Mouse (Mus musculus): Measurements from ENCODE around the gene Olfr1367. TPM values are rescaled to one million over a fixed set of nuclear protein-coding genes. Genes with fewer than 3 reads are reported as not detected.
"Not testable (repeated sequence)": the region's sequence is repeated elsewhere in the genome, so short reads cannot be mapped to it uniquely, and the experiment has no call there.

The Olfr1367 gene
- polyA plus RNA-seq, 1 experiment from 2014 or later: not detected

- H3K27me3 ChIP-seq (ENCODE audit: control insufficient read depth, insufficient read depth, low read depth, low read length): no peaks in the 10 kb centered on the region
- H3K4me2 ChIP-seq (ENCODE audit: low read depth, low read length): no peak overlapping the region
- ATAC-seq (ENCODE audit: low read depth): no peak
- WGBS (ENCODE audit: insufficient replicate concordance): 59% methylated on average over 6 of the region's 6 CpGs
- no peak overlapping the region for H3K4me3 ChIP-seq (ENCODE audit: low read depth, low read length)
- no peaks in the 10 kb centered on the region; the same call in 1 of the 2 replicates for H3K36me3 ChIP-seq (ENCODE audit: control insufficient read depth, insufficient read depth)
- peaks cover 7% of the 10 kb centered on the region for H3K4me1 ChIP-seq (ENCODE audit: control insufficient read depth, low read depth, low read length)
- no peak overlapping the region for H3K9ac ChIP-seq (ENCODE audit: low read depth, low read length)
- H3K9me3 ChIP-seq (replicated peaks; ENCODE audit: control insufficient read depth, low read length): no peaks in the 10 kb centered on the region
- H3K27ac ChIP-seq (ENCODE audit: low read length): no peak overlapping the region
These were observed 19.9 kb downstream of the Olfr1367 start for GRCm38 (mm10) chr13:21366635-21367034.

GRCm38 (mm10) chr13:21372700-21373099, 26.0 kb downstream of the Olfr1367 start:
- no peak overlapping the region for H3K4me3 ChIP-seq (ENCODE audit: low read depth, low read length)
- H3K36me3 ChIP-seq (ENCODE audit: control insufficient read depth, insufficient read depth): no peaks in the 10 kb centered on the region; the same call in 1 of the 2 replicates
- no peak overlapping the region for H3K9ac ChIP-seq (ENCODE audit: low read depth, low read length)
- H3K27me3 ChIP-seq (ENCODE audit: control insufficient read depth, insufficient read depth, low read depth, low read length): no peaks in the 10 kb centered on the region
- no peaks in the 10 kb centered on the region for H3K4me1 ChIP-seq (ENCODE audit: control insufficient read depth, low read depth, low read length)
- no peak overlapping the region for H3K27ac ChIP-seq (ENCODE audit: low read length)
- ATAC-seq (ENCODE audit: low read depth): no peak
- no peak overlapping the region for H3K4me2 ChIP-seq (ENCODE audit: low read depth, low read length)
- WGBS (ENCODE audit: insufficient replicate concordance): 76% methylated on average over 2 of the region's 2 CpGs
- H3K9me3 ChIP-seq (replicated peaks; ENCODE audit: control insufficient read depth, low read length): no peaks in the 10 kb centered on the region

DNA sequence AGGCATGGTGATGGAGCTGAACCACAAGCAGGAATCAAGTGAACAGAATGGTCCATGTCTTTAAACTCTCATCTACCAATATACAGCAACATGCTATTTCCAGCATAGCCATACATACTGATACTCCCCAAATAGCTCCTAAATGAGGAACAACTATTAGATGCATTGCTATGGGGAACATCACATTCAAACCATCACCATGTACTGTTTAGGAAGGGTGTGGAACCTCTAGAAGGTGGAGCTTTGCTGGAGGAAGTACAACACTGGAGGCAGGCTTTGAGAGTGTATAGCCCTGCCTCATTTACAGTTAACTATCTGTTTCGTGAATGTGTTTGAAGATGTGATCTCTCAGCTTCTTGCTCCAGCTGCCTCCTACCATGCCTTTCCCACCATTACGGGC, 31.1 kb downstream of the Olfr1367 start:
- WGBS (ENCODE audit: insufficient replicate concordance): 60% methylated on average over 2 of the region's 2 CpGs

DNA sequence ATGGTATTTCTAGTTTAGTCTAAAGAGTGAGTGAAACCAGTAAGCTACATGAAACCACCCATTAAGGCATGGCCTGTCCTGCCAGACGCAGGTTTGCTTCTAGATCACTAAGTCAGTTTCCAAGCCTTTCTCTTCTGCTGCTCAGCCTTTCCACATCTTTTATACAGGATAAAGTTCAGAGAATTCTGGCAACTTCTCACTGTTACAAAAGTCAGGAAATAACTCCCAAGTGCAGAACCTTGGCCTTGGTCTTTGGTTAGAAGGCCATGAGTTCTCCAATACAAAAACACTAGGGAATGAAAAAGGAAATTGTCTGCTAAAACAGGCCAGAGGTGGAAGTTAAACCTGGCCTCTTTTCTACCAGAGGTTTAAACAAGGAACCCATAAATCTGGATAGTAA, 48.5 kb downstream of the Olfr1367 start:
- WGBS (ENCODE audit: insufficient replicate concordance): 82% methylated on average over 1 of the region's 1 CpGs
- no peaks in the 10 kb centered on the region for H3K9me3 ChIP-seq (replicated peaks; ENCODE audit: control insufficient read depth, low read length)
- no peak overlapping the region for H3K4me2 ChIP-seq (ENCODE audit: low read depth, low read length)
- peaks cover 52% of the 10 kb centered on the region for H3K36me3 ChIP-seq (ENCODE audit: control insufficient read depth, insufficient read depth)
- H3K9ac ChIP-seq (ENCODE audit: low read depth, low read length): no peak overlapping the region
- no peak for ATAC-seq (ENCODE audit: low read depth)
- no peaks in the 10 kb centered on the region for H3K4me1 ChIP-seq (ENCODE audit: control insufficient read depth, low read depth, low read length)
- H3K4me3 ChIP-seq (ENCODE audit: low read depth, low read length): no peak overlapping the region
- H3K27me3 ChIP-seq (ENCODE audit: control insufficient read depth, insufficient read depth, low read depth, low read length): no peaks in the 10 kb centered on the region
- H3K27ac ChIP-seq (ENCODE audit: low read length): no peak overlapping the region

More for the DNA sequence above, 31.1 kb downstream of the Olfr1367 start:
- Histone ChIP-seq H3K4me2 (ENCODE audit: low read depth, low read length) (no peak overlapping the region), H3K4me3 (ENCODE audit: low read depth, low read length) (no peak overlapping the region), H3K9ac (ENCODE audit: low read depth, low read length) (no peak overlapping the region), H3K4me1 (ENCODE audit: control insufficient read depth, low read depth, low read length) (no peaks in the 10 kb centered on the region), H3K27ac (ENCODE audit: low read length) (no peak overlapping the region), H3K27me3 (ENCODE audit: control insufficient read depth, insufficient read depth, low read depth, low read length) (no peaks in the 10 kb centered on the region), H3K36me3 (ENCODE audit: control insufficient read depth, insufficient read depth) (no peaks in the 10 kb centered on the region), H3K9me3 (replicated peaks; ENCODE audit: control insufficient read depth, low read length) (no peaks in the 10 kb centered on the region)
- no peak for ATAC-seq (ENCODE audit: low read depth)

GRCm38 (mm10) chr13:21395623-21396022, 48.9 kb downstream of the Olfr1367 start:
- no peak overlapping the region for H3K9ac ChIP-seq (ENCODE audit: low read depth, low read length)
- H3K27me3 ChIP-seq (ENCODE audit: control insufficient read depth, insufficient read depth, low read depth, low read length): no peaks in the 10 kb centered on the region
- H3K27ac ChIP-seq (ENCODE audit: low read length): no peak overlapping the region
- no peak overlapping the region for H3K4me2 ChIP-seq (ENCODE audit: low read depth, low read length)
- WGBS (ENCODE audit: insufficient replicate concordance): 84% methylated on average over 6 of the region's 6 CpGs
- H3K4me3 ChIP-seq (ENCODE audit: low read depth, low read length): no peak overlapping the region
- H3K9me3 ChIP-seq (replicated peaks; ENCODE audit: control insufficient read depth, low read length): no peaks in the 10 kb centered on the region
- no peaks in the 10 kb centered on the region for H3K4me1 ChIP-seq (ENCODE audit: control insufficient read depth, low read depth, low read length)
- H3K36me3 ChIP-seq (ENCODE audit: control insufficient read depth, insufficient read depth): peaks cover 48% of the 10 kb centered on the region
- no peak for ATAC-seq (ENCODE audit: low read depth)

GRCm38 (mm10) chr13:21396048-21396447, 49.3 kb downstream of the Olfr1367 start:
- WGBS (ENCODE audit: insufficient replicate concordance): 94% methylated on average over 18 of the region's 18 CpGs
- not testable (repeated sequence) for H3K4me1 ChIP-seq (ENCODE audit: control insufficient read depth, low read depth, low read length); H3K9me3 ChIP-seq (replicated peaks; ENCODE audit: control insufficient read depth, low read length); H3K27me3 ChIP-seq (ENCODE audit: control insufficient read depth, insufficient read depth, low read depth, low read length); H3K9ac ChIP-seq (ENCODE audit: low read depth, low read length); ATAC-seq (ENCODE audit: low read depth); H3K4me3 ChIP-seq (ENCODE audit: low read depth, low read length); H3K27ac ChIP-seq (ENCODE audit: low read length); H3K4me2 ChIP-seq (ENCODE audit: low read depth, low read length)
- H3K36me3 ChIP-seq (ENCODE audit: control insufficient read depth, insufficient read depth): peaks cover 44% of the 10 kb centered on the region

DNA sequence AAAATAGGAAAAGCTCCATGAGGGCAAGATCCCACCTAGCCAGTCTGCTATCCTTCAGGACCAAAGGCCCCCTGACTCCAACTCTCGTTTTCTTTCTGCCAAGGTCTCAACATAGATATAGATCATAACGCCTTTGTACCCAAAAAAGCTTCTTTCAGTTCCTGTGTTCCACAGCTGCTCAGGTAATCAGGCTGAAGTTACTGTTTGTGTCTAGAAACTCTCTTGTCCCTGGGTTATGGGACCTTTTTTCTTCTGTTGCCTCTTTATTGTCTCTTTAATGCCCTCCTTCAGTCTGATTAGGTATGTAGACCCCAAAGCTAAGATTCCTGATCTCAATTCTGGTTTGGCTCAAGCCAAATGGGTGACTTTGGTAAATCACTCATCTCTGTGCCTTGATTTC, 50.8 kb downstream of the Olfr1367 start:
- Histone ChIP-seq H3K27ac (ENCODE audit: low read length) (no peak overlapping the region), H3K9ac (ENCODE audit: low read depth, low read length) (no peak overlapping the region), H3K36me3 (ENCODE audit: control insufficient read depth, insufficient read depth) (peaks cover 32% of the 10 kb centered on the region), H3K4me1 (ENCODE audit: control insufficient read depth, low read depth, low read length) (peaks cover 9% of the 10 kb centered on the region), H3K4me3 (ENCODE audit: low read depth, low read length) (no peak overlapping the region), H3K9me3 (replicated peaks; ENCODE audit: control insufficient read depth, low read length) (no peaks in the 10 kb centered on the region), H3K4me2 (ENCODE audit: low read depth, low read length) (no peak overlapping the region), H3K27me3 (ENCODE audit: control insufficient read depth, insufficient read depth, low read depth, low read length) (no peaks in the 10 kb centered on the region)
- WGBS (ENCODE audit: insufficient replicate concordance): 66% methylated on average over 2 of the region's 2 CpGs
- ATAC-seq (ENCODE audit: low read depth): no peak

Small RNAs within 50 kb of the gene (microRNA-seq; reads per million reads assigned to microRNA genes)
- not detected for gene Mir6942

Other genes starting within 250 kb of the Olfr1367 start
- 0.05 TPM in 1 of 2 replicates, not detected in the other for gene Olfr1369-ps1, start 235.4 kb upstream of the Olfr1367 start, polyA plus RNA-seq (2015; fragmentation: Nextera tagmentation; extraction: Ambion mirVana)
- not detected in 2 replicates for gene Olfr263, start 217.3 kb upstream of the Olfr1367 start, polyA plus RNA-seq (2015; fragmentation: Nextera tagmentation; extraction: Ambion mirVana)
- not detected in 2 replicates for gene Olfr1368, start 201.0 kb upstream of the Olfr1367 start, polyA plus RNA-seq (2015; fragmentation: Nextera tagmentation; extraction: Ambion mirVana)
- 41.3 and 42.7 TPM in 2 replicates for gene Trim27, start 167.5 kb upstream of the Olfr1367 start, polyA plus RNA-seq (2015; fragmentation: Nextera tagmentation; extraction: Ambion mirVana)
- not detected in 2 replicates for gene Gpx5, start 54.2 kb upstream of the Olfr1367 start, polyA plus RNA-seq (2015; fragmentation: Nextera tagmentation; extraction: Ambion mirVana)
- gene Gpx6, start 34.8 kb upstream of the Olfr1367 start, polyA plus RNA-seq (2015; fragmentation: Nextera tagmentation; extraction: Ambion mirVana): not detected in 2 replicates
- 2.7 and 2.9 TPM in 2 replicates for gene Zscan12, start 15.9 kb downstream of the Olfr1367 start, polyA plus RNA-seq (2015; fragmentation: Nextera tagmentation; extraction: Ambion mirVana)
- gene Zkscan3, start 55.8 kb downstream of the Olfr1367 start, polyA plus RNA-seq (2015; fragmentation: Nextera tagmentation; extraction: Ambion mirVana): 28.9 and 30.2 TPM in 2 replicates
- 0.82 and 0.97 TPM in 2 replicates for gene Pgbd1, start 94.1 kb downstream of the Olfr1367 start, polyA plus RNA-seq (2015; fragmentation: Nextera tagmentation; extraction: Ambion mirVana)
- gene Zscan26, start 106.8 kb downstream of the Olfr1367 start, polyA plus RNA-seq (2015; fragmentation: Nextera tagmentation; extraction: Ambion mirVana): 12.0 and 13.3 TPM in 2 replicates
- gene Nkapl, start 121.6 kb downstream of the Olfr1367 start, polyA plus RNA-seq (2015; fragmentation: Nextera tagmentation; extraction: Ambion mirVana): 0.79 and 1.0 TPM in 2 replicates
- gene Zkscan4, start 132.0 kb downstream of the Olfr1367 start, polyA plus RNA-seq (2015; fragmentation: Nextera tagmentation; extraction: Ambion mirVana): 0.44 TPM in 2 replicates
- gene Gm10065, start 132.5 kb downstream of the Olfr1367 start, polyA plus RNA-seq (2015; fragmentation: Nextera tagmentation; extraction: Ambion mirVana): not detected in 2 replicates
- gene AK157302, start 148.3 kb downstream of the Olfr1367 start, polyA plus RNA-seq (2015; fragmentation: Nextera tagmentation; extraction: Ambion mirVana): 0.62 and 0.70 TPM in 2 replicates
- 4.7 and 5.5 TPM in 2 replicates for gene Gm11273, start 154.5 kb downstream of the Olfr1367 start, polyA plus RNA-seq (2015; fragmentation: Nextera tagmentation; extraction: Ambion mirVana)
- gene Zkscan8, start 184.2 kb downstream of the Olfr1367 start, polyA plus RNA-seq (2015; fragmentation: Nextera tagmentation; extraction: Ambion mirVana): 1.0 and 1.2 TPM in 2 replicates
- gene Olfr1366, start 195.9 kb downstream of the Olfr1367 start, polyA plus RNA-seq (2015; fragmentation: Nextera tagmentation; extraction: Ambion mirVana): 0.04 TPM in 1 of 2 replicates, not detected in the other
- not detected in 2 replicates for gene Olfr1535, start 213.0 kb downstream of the Olfr1367 start, polyA plus RNA-seq (2015; fragmentation: Nextera tagmentation; extraction: Ambion mirVana)
- gene Olfr1364, start 234.8 kb downstream of the Olfr1367 start, polyA plus RNA-seq (2015; fragmentation: Nextera tagmentation; extraction: Ambion mirVana): not detected in 2 replicates

Measured in liver, embryonic 16.5 days (tissue).